Mouse (Mus musculus) spleen, adult 2 months (tissue): ENCODE data around the gene Herc3. TPM values are rescaled to one million over a fixed set of nuclear protein-coding genes. Genes with fewer than 3 reads are reported as not detected.

Experiments used
- DNase-seq, 2 experiments: peaks; one replicate each; pipeline versions ENCODE4 v3.0.0 to v3.0.0-alpha.2; 2012 to 2021; ENCODE audit warnings: low spot score in 2 of 2, low read depth in 1 of 2
- H3K27ac ChIP-seq: fragments of 200-500 bp; 2 replicates; pipeline ENCODE4 v1.5.1; 2012; ENCODE audit warnings: low read length, inconsistent platforms; ENCODE audit not compliant: insufficient read depth
- H3K27me3 ChIP-seq: fragments of 200-500 bp; 2 replicates; pipeline ENCODE4 v1.6.1; 2012; ENCODE audit warnings: mild to moderate bottlenecking, moderate library complexity, low read length, inconsistent platforms; ENCODE audit not compliant: control insufficient read depth, insufficient read depth
- H3K36me3 ChIP-seq: fragments of 200-500 bp; 2 replicates; pipeline ENCODE4 v1.6.1; 2012; ENCODE audit warnings: mild to moderate bottlenecking, low read length, inconsistent platforms; ENCODE audit not compliant: control insufficient read depth, insufficient read depth
- H3K4me1 ChIP-seq: fragments of 200-500 bp; 2 replicates; pipeline ENCODE4 v1.6.1; 2011; ENCODE audit warnings: inconsistent platforms; ENCODE audit not compliant: control insufficient read depth, insufficient read depth, insufficient read length
- H3K4me3 ChIP-seq: fragments of 200-500 bp; 2 replicates; pipeline ENCODE4 v1.5.1; 2011; ENCODE audit warnings: mild to moderate bottlenecking, inconsistent platforms; ENCODE audit not compliant: insufficient read depth, insufficient read length; ENCODE audit errors: extremely low read depth
- CTCF ChIP-seq: fragments of 200-500 bp; IDR thresholded peaks from 2 replicates; pipeline ENCODE4 v1.5.1; 2011; ENCODE audit warnings: mild to moderate bottlenecking, inconsistent platforms; ENCODE audit not compliant: insufficient read depth, insufficient read length, insufficient replicate concordance; ENCODE audit errors: extremely low read depth
- POLR2A ChIP-seq: fragments of 200-500 bp; IDR thresholded peaks from 2 replicates; pipeline ENCODE4 v1.6.1; 2011; ENCODE audit warnings: low read depth, low read length, inconsistent platforms
- WGBS: fragments of 180-500 bp; shearing (Covaris S2); methylation state at CpG from one replicate; pipeline ENCODE4 v1.1.7; 2018; 5-methylcytosine and 5-hydroxymethylcytosine counted together
- polyA plus RNA-seq: library from polyadenylated mRNA; depleted of rRNA; stranded (reverse); fragments of >200 nt; gene quantifications from 2 replicates; pipeline ENCODE4 v1.2.3, GENCODE M21; 2012

Gene Herc3
- polyA plus RNA-seq, 1 experiment = 21.3 TPM

DNA sequence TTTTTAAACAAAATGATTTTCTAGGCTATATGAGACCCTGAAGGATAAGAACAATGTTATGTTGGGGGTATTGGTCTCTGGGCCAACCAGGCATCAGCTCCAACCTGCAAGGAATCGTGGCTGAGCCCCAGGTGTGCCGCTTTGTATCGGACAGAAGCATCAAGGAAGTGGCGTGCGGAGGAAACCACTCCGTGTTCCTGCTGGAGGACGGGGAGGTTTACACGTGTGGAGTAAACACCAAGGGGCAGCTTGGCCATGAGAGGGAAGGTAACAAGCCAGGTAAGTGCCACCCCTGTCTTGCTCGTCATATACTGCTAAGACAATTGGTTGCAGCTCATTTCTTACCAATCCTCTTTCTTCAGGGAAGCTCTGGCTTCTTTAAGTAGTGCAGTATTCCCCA, 12.3 kb downstream of the Herc3 start:
- Histone ChIP-seq H3K27ac (no peak overlapping the region), H3K4me3 (no peak overlapping the region), H3K36me3 (peaks cover 14% of the 10 kb centered on the region), H3K4me1 (no peaks in the 10 kb centered on the region; the same call in 1 of the 2 replicates), H3K27me3 (no peaks in the 10 kb centered on the region)
- peak in 1 of 2 experiments; percentile 11 for DNase-seq
- TF ChIP-seq CTCF (no peak), POLR2A (no peak)
- 56% methylated on average over 9 of the region's 9 CpGs for WGBS

GRCm38 (mm10) chr6:58844188-58844822, 13.0 kb downstream of the Herc3 start:
- Histone ChIP-seq H3K36me3 (peaks cover 15% of the 10 kb centered on the region), H3K4me3 (no peak overlapping the region), H3K27ac (no peak overlapping the region), H3K27me3 (no peaks in the 10 kb centered on the region), H3K4me1 (no peaks in the 10 kb centered on the region; the same call in 1 of the 2 replicates)
- TF ChIP-seq CTCF (no peak), POLR2A (no peak)
- peak; percentile 6 to 50 for DNase-seq
- 76% methylated on average over 8 of the region's 8 CpGs for WGBS

DNA sequence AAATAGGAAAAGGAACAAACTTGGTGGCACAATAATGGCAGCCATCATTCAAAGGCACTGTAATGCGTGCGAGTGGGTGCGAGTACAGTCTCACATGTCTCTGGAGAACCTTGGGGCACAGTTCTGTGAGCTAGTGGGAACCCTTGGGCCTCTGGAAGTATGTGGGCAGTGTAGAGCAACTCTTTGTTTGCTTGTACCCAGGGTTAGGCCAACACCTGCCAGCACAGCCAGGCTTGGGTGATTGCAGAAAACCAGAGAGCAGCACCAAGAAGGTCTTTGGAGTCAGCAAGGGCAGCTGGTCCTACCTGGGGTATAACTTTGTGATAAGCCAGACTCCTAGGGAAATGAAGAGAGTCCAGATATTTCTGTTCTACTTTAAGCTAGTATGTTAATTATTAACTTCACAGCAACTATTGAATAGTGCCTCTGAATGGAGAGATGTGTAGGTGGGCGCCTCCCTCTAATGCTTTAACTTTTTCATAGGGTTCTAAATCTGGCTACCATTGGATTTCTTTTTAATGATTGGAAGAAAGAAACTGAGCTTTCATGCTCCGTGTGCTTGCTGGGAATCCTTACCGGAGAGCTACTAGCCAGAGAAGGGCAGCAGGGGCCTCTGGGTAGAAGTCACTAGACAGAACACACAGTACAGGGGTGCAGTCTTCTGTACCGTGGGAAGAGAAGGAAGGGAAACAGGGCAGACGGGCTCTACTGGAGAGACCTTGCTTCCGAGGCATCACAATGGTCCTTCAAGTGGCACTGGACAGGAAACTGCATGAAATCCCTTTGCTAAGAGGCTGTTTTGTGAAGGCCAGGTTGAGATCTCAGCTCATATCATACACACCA, 15.8 kb downstream of the Herc3 start:
- TF ChIP-seq POLR2A = no peak
- no peak for TF ChIP-seq CTCF
- Histone ChIP-seq H3K4me1 (no peaks in the 10 kb centered on the region; the same call in 1 of the 2 replicates), H3K36me3 (peaks cover 17% of the 10 kb centered on the region), H3K27ac (no peak overlapping the region), H3K4me3 (no peak overlapping the region), H3K27me3 (no peaks in the 10 kb centered on the region)
- no peak for DNase-seq
- WGBS = 89% methylated on average over 9 of the region's 9 CpGs

- WGBS = 92% methylated on average over 5 of the region's 5 CpGs
- TF ChIP-seq CTCF = no peak
- no peak for TF ChIP-seq POLR2A
- DNase-seq = no peak
Measured at GRCm38 (mm10) chr6:58847836-58848235, 16.6 kb downstream of the Herc3 start.

GRCm38 (mm10) chr6:58849356-58849755, 18.1 kb downstream of the Herc3 start:
- H3K27ac ChIP-seq = no peak overlapping the region
- DNase-seq = no peak

More at GRCm38 (mm10) chr6:58847836-58848235, 16.6 kb downstream of the Herc3 start:
- Histone ChIP-seq H3K4me3 (no peak overlapping the region), H3K36me3 (peaks cover 19% of the 10 kb centered on the region), H3K27ac (no peak overlapping the region), H3K4me1 (no peaks in the 10 kb centered on the region; the same call in 1 of the 2 replicates), H3K27me3 (no peaks in the 10 kb centered on the region)

DNA sequence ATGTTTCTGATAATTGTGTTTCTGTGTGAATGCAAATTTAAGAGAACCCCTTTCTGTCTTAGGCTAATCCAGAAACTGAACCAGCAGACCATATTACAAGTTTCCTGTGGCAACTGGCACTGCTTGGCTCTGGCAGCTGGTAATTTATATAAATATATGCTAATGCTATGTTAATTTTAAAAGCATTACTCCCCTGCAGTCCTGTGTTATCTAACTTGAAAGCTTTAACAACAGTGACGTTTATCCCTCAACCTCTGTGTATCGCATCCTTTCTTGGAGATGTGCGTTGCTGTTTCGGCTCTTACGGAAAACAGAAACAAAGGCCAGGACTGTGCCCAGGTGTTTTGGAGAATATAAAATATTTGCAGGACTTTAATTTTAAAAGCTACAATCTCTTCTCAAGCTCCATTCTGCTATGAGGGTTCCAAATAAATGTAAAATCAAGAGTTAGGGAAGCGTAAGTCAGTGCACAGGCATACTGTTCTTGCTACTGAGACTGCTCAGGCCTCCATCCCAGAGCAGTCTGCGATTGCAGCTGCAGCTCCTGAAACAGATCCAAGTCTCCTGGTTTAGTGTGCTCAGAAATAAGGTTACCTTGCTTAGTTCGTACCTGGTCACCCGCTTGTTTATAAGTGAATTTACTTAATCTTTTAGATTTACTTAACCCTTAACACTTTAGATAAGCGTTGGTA, 24.6 kb downstream of the Herc3 start:
- TF ChIP-seq CTCF (no peak), POLR2A (no peak)
- no peak for DNase-seq
- WGBS = 95% methylated on average over 10 of the region's 10 CpGs

More at GRCm38 (mm10) chr6:58849356-58849755, 18.1 kb downstream of the Herc3 start:
- Histone ChIP-seq H3K27me3 (no peaks in the 10 kb centered on the region), H3K4me3 (no peak overlapping the region), H3K4me1 (no peaks in the 10 kb centered on the region; the same call in 1 of the 2 replicates), H3K36me3 (peaks cover 19% of the 10 kb centered on the region)
- WGBS = 86% methylated on average over 5 of the region's 5 CpGs
- no peak for TF ChIP-seq POLR2A

More for the DNA sequence above, 24.6 kb downstream of the Herc3 start:
- H3K4me3 ChIP-seq = no peak overlapping the region
- no peaks in the 10 kb centered on the region for H3K4me1 ChIP-seq
- H3K27ac ChIP-seq = no peak overlapping the region
- no peaks in the 10 kb centered on the region for H3K27me3 ChIP-seq
- H3K36me3 ChIP-seq = peaks cover 32% of the 10 kb centered on the region
